Mouse (Mus musculus): Measurements from ENCODE around the gene Gpr176. TPM values are rescaled to one million over a fixed set of nuclear protein-coding genes. Genes with fewer than 3 reads are reported as not detected.

Gpr176 gene
- total RNA-seq, 2 experiments from 2014 or later, result 11.4 to 12.5 TPM

DNA sequence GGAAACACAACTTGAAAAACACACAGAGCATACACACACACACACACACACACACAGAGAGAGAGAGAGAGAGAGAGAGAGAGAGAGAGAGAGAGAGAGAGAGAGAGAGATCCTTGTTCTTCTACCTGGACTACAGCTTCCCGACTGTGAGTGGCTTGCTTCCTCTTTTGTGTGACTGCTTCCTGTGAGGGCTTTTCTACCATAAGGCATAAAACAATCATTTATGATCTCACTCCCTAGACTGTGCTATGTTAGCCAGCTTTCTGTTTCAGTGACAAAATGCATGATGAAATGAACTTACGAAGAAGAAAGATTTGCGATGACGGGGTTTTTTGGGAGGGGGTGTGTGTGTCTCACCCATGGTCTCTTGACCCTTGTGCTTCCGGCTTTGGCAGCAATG is 113.5 kb downstream of the Gpr176 start:
- intact Hi-C loops (cut with DNase I), result loop anchor here (5.0 to 10.0 kb wide), 5 partner anchors 128 to 625 kb away; partner anchors contain the start of genes Bub1b, Eif2ak4 and Srp14
- DNase-seq (ENCODE audit: low spot score in 2 of 2), result no peak

DNA sequence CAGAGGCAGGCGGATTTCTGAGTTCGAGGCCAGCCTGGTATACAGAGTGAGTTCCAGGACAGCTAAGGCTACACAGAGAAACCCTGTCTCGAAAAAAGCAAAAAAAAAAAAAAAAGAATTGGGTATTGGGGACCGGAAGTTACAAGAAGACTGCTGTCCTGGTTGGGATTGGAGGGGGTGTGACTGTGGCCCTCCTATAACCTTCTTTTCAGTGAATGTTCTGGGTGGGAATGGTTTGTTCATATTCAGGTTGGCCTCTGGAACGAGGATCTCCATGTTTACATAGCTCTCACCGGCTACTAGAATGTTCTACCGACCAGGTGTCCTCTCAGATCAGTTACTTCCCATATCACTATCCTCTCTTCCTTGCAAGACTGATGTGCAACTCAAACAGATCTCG is 116.1 kb downstream of the Gpr176 start:
- intact Hi-C loops (cut with DNase I), result no loop called here
- no peak for DNase-seq (ENCODE audit: low spot score in 2 of 2)

- peak; percentile 72 to 85 for DNase-seq (ENCODE audit: low spot score in 2 of 2)
- intact Hi-C loops (cut with DNase I), result no loop called here
Measured at GRCm38 (mm10) chr2:118256621-118257053, 116.6 kb downstream of the Gpr176 start, which contains the start of gene Fsip1. TSS of gene Fsip1 (minus strand) at chr2:118256966.

DNA sequence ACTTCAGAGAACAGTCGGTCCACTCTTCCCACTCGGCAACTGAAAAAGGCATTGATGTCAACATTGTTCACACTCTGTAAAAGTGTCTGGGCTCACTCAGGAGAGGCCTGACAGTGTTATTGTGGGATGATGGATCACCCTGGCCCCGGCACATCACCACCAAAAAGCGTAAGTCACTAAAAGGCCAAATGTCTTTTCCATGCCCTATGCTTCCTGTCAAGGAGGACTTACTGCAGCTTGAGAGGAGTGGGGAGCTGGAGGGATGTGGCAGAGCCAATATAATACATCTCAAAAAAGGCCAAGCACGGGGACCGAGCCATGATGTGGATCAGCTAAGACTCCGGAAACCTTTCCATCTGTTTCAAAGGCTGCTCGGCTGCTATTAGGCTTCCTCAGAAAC is 118.7 kb downstream of the Gpr176 start:
- DNase-seq (ENCODE audit: low spot score in 2 of 2), result no peak
- intact Hi-C loops (cut with DNase I), result no loop called here

DNA sequence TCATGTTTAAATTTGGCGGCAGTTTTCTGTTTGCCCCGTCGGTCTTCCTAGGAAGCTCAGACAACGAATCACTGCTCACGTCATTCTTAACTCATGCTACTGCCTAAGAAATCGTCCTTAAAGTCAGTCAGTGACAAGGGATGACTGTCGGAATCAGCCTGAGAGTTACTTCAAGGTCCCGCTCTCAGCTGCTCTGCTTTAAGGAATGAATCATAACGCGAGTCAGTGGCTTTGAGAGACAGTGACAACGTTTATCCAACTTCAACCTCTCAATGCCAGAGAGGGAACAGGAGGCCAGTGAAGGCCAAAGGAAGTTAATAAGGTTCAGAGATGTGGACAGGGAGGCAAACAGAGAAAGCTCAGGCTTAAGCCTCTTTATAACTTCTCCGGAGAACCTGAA is 124.3 kb downstream of the Gpr176 start:
- intact Hi-C loops (cut with DNase I), result loop anchor here (5.0 kb wide), 1 partner anchor 797 kb away; no protein-coding TSS in a partner anchor
- DNase-seq (ENCODE audit: low spot score in 2 of 2), result no peak

- no peak for DNase-seq (ENCODE audit: low spot score in 2 of 2)
- intact Hi-C loops (cut with DNase I), result loop anchor here (5.0 kb wide), 1 partner anchor 796 kb away; no protein-coding TSS in a partner anchor
Measured at GRCm38 (mm10) chr2:118248016-118248415, 125.2 kb downstream of the Gpr176 start.

- peak; percentile 59 to 85 for DNase-seq (ENCODE audit: low spot score in 2 of 2)
- intact Hi-C loops (cut with DNase I), result loop anchor here (2.0 to 5.0 kb wide), 2 partner anchors 45 to 794 kb away; no protein-coding TSS in a partner anchor
Measured at GRCm38 (mm10) chr2:118245914-118246313, 127.3 kb downstream of the Gpr176 start.

GRCm38 (mm10) chr2:118236196-118236595 is 137.0 kb downstream of the Gpr176 start:
- no peak for DNase-seq (ENCODE audit: low spot score in 2 of 2)
- intact Hi-C loops (cut with DNase I), result no loop called here

DNA sequence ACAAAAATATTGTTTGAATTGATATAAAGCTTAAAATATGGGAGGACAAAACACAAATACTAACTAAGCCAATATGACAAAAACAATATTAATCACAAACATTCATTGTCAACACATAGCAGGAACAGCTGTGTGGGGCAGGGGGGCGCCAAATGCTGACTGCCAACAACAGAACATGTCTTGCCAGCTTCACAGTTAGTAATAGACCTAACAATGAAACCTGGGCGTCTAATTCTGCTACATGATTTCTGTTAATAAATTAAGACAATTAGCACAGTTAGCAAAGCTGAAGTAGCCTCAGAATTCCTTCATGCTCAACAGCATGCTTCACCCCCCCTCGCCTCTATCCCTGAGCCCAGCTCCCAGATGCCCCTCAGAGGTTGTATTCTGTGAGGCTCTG is 137.6 kb downstream of the Gpr176 start:
- intact Hi-C loops (cut with DNase I), result no loop called here
- no peak for DNase-seq (ENCODE audit: low spot score in 2 of 2)

DNA sequence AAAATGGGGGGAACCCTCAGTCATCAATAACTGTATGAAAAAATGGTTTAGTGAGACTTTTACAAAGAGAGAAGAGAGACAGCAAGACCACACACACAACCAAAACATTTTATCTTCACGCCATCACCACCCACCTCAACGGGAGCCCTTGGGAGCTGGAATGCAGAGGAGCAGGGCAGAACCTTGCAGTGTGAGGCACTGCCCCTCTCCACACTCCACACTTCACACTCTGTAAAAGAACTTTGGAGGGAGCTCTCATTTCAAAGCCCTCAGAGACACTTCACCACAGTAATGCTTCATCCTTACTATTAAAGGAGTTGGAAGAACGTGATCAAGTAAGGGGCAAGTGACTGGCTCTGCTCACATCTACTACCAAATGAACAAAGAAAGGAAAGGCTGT is 142.7 kb downstream of the Gpr176 start:
- DNase-seq (ENCODE audit: low spot score in 2 of 2), result no peak
- intact Hi-C loops (cut with DNase I), result no loop called here

GRCm38 (mm10) chr2:118228486-118229079 is 144.6 kb downstream of the Gpr176 start:
- intact Hi-C loops (cut with DNase I), result no loop called here
- no peak for DNase-seq (ENCODE audit: low spot score in 2 of 2)

Small RNA genes within 50 kb of the gene (microRNA-seq; reads per million reads assigned to microRNA genes)
- 0 reads per million in 2 experiments for gene Gm22800

Other genes with a start within 250 kb of the Gpr176 start
- gene Fsip1, start 116.5 kb downstream of the Gpr176 start, total RNA-seq (2021), result under 1 TPM; 0.66 to 0.77 TPM
- gene Eif2ak4, start 15.2 kb upstream of the Gpr176 start, total RNA-seq (2021), result 10 to 100 TPM; 18.3 to 21.0 TPM
- 100 to 1,000 TPM; 157 to 167 TPM for gene Srp14, start 106.3 kb upstream of the Gpr176 start, total RNA-seq (2021)
- gene Bmf, start 176.3 kb upstream of the Gpr176 start, total RNA-seq (2021), result 1 to 10 TPM; 3.8 to 4.4 TPM
- gene Bub1b, start 224.8 kb upstream of the Gpr176 start, total RNA-seq (2021), result 1 to 10 TPM; 1.5 to 1.9 TPM